Mouse (Mus musculus) 3134 (cell line): ENCODE measurements around the gene Spag6.
A peak's percentile ranks its signal among the peaks of the same experiment; 100 is the strongest.

Source experiments
- DNase-seq: peaks from one replicate; pipeline ENCODE4 v3.0.0-alpha.2; 2011; ENCODE audit warnings: low spot score; ENCODE audit not compliant: insufficient read length; ENCODE audit errors: extremely low read depth

Spag6 gene

GRCm38 (mm10) chr2:18724462-18724861, 30.6 kb downstream of the Spag6 start:
- no peak for DNase-seq

GRCm38 (mm10) chr2:18725880-18726279, 32.0 kb downstream of the Spag6 start:
- DNase-seq = no peak

DNA sequence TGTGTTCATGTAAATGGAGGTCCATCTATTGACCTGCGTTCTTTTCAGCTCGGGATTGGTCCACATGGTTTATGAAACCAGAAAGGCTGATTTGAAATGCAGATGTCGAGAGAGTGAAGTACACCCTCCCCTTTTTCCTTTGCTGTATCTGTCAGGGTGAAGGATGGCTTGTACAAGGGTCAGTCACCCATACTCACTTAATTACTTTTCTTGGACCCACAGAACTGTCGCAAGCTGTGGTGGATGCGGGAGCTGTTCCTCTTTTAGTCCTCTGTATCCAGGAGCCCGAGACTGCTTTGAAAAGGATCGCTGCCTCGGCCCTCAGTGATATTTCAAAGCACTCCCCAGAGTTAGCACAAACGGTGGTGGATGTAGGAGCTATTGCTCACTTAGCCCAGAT, 37.9 kb downstream of the Spag6 start:
- DNase-seq = no peak

GRCm38 (mm10) chr2:18734394-18735127, 40.7 kb downstream of the Spag6 start:
- DNase-seq = no peak

- DNase-seq = no peak
These were observed 43.2 kb downstream of the Spag6 start for GRCm38 (mm10) chr2:18737040-18737439.

DNA sequence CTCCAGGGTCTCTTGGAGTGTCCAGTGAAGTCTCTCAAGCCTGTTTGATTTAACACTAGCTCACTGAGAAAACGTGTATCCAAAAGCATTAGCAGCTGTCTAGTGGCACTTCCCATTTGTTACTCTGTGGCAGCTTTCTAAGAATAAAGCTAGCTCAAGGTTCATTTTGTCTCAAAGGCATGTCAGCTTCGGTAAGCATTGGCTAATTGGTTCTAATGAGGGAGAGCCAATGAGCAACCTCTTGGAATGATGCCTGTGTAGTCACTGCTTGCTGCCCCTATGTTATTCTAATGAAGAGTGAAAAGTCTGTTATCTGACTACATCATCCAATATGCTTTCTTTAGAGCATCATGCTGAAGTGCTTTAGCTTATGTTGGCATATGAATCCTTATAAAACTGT, 45.4 kb downstream of the Spag6 start:
- no peak for DNase-seq

GRCm38 (mm10) chr2:18756144-18756543, 62.3 kb downstream of the Spag6 start:
- DNase-seq = peak; percentile 7

- DNase-seq = no peak
These were observed 71.0 kb downstream of the Spag6 start for GRCm38 (mm10) chr2:18764846-18765245.

- peak; percentile 38 for DNase-seq
These were observed 71.8 kb downstream of the Spag6 start for GRCm38 (mm10) chr2:18765481-18766249.

DNA sequence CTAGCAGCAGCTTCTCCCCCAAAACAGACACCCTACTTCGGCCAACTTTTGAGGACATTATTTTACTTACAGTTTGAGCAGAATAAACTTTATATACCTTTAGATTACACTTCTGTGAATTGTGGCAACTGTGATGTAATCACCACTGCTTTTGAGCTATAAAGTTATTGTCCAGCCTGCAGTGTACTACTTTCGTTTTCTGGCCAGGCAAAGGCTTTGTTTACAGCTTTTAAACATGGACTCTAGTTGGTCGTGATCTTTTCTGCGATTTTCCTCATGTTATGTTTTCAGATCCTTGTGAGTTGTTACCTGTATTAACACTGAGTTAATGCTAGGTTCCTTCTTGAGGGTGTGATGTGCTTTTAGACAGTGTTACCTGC, 72.6 kb downstream of the Spag6 start:
- no peak for DNase-seq

DNA sequence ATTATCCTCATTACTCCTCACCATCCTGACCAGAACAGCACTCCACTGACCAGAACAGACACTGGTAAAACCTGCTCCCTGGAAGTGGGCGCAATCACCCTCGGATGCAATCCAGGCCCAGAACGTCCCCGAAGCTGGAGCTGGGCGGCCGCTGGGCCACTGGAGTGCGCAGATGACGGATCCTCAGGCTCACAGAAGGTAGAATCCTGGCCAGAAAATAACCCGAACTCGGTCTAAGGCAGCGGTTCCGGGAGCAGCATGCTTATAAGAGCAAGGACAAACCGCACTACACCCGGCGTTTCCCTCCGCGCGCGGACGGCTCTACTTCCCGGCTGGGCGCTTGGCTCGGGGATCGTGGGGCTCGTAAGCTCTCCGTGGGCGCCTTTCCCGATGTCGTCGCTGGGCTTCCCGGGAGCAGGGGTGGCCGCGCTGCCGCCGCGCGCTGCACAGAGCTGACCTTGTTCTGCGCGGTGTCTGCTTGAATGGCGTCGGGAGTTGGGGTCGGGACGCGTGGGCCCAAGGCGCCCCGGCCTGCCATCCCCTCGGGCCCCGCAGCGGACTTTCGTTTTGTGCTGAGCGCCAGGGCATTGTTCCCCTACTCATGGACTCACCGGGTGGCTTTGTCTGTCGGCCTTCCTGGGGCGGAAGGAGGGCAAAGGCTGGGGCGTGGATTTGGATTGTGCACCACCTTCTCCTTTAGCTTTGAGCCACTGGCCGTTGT, 73.1 kb downstream of the Spag6 start:
- peak; percentile 98 for DNase-seq

DNA sequence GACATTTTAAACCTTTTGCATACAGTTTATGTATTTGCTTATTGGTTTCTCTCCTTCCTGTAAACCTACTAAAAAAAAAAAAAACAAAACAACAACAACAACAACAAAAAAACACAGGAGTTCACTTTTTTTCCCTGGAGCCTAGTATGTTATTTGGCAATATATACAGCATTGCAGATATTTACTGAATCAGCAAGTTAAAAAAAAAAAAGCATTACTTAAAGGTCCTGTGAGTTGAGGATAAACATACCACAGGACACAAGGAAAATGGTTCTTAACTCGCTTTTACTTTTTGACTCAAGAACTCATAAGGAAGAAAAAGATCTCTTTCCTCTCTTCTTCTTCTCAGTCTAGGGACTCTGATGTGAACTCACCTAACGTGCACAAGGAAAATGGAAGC, 74.6 kb downstream of the Spag6 start:
- DNase-seq = no peak

GRCm38 (mm10) chr2:18772413-18772812, 78.6 kb downstream of the Spag6 start:
- DNase-seq = peak; percentile 50

DNA sequence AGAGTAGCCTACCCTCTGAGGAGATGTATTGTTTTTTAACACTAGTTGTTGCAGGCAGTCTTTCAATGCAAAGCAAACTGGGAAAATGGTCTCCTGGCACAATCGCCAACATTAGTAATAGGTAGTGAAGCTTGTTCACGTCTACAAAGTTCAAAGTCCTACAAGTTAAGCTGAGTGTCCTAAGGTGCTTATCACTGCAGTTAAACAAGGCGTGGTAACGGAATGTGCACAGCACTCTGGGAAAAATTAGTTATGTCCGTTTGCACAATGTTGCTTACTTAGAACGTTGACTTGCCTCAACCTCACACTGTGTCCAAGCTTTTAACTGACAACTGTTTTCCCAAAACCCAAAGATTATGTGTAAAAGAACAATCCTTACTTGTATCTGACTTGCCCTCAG, 80.5 kb downstream of the Spag6 start:
- no peak for DNase-seq

DNA sequence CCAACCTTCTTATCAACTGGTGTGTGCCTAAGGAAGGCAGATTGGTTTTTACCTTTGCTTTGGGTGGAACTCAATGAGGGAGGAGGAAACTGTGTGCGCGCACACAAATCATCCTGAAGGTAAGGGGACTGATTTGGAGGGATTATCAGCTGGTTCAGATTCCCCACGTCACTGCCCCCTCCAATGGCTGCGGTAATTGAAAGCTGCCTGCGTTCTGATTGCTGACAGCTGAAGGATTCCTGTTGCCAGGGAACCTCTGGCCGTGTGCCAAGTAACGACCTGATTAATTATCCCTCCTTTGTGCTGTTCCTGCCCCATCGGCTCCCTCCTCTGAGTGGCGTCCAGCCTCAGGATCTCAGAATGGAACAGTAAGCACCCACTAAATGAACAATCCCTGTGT, 84.4 kb downstream of the Spag6 start:
- no peak for DNase-seq

GRCm38 (mm10) chr2:18779830-18780229, 86.0 kb downstream of the Spag6 start:
- DNase-seq = no peak

DNA sequence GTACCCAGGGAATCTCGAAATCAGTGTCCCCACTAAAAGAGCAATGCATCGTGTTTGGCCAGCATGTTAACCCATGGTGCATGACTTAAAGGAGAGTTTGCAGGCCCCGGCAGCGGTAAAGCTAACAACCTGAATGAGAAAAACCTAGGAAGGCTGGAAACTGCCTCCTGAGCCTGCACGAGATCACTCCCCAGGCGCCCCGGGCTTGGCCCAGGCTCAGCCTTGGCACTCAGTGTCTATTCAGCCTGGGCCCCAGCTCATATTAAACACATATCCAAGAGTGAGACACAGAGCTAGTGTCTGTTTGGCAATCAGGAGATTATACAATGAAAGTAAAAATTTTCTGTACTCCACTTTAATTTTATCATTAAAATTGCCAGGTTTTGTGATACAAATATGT, 87.5 kb downstream of the Spag6 start:
- no peak for DNase-seq

DNA sequence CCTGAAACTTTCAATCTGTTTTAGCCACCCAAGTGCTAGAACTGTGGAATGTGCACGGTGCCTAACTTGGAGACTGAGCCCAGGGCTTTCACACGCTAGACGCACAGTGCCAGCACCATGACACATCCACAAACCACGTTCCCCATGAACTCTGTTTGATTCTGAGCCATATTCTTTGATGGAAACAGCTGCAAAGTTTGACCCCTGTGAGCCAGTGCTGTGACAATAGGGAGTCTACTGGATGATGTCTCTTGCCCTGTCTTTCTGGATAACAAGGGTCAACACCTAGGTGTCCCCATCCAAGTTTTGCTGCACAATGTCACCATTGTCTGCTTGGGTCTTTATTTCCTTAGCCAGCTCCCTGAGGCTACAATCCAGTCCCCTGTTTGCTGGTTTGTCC, 100.4 kb downstream of the Spag6 start:
- peak; percentile 35 for DNase-seq

DNA sequence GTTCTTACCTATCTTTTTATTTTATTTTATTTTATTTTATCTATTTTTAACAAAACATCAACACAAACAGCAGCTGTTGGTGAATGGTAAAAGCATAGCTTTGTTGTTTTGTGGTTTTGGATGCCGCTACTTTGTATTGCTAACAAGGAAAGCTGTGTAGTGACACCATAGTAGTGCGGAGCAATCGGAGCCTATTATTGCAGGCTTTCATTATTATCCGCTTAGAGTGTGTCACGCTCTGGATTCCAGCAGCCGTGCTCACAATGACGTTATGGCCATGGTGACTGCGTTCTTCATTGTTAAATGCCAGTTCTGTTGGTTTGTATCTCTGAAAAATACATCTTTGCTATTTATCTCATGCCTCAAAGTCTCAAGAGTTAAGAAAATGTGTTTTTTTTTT, 103.9 kb downstream of the Spag6 start:
- DNase-seq = no peak

- DNase-seq = no peak
These were observed 105.6 kb downstream of the Spag6 start for GRCm38 (mm10) chr2:18799265-18799965.
